Mouse (Mus musculus) urinary bladder, postnatal 0 days (tissue): Measurements from ENCODE around the gene Phc1. TPM values are rescaled to one million over a fixed set of nuclear protein-coding genes. Genes with fewer than 3 reads are reported as not detected.

Experiments
- polyA plus RNA-seq: library from polyadenylated mRNA; unstranded; fragments of >200 nt; fragmentation: Nextera tagmentation; extraction: Ambion mirVana; gene quantifications from 2 replicates; pipeline ENCODE4 v1.2.1, GENCODE M21; 2015

The Phc1 gene
- 4.8 and 5.7 TPM in 2 replicates for polyA plus RNA-seq

GRCm38 (mm10) chr6:122340349-122341000, at the start of gene Phc1:
Phc1 (minus strand) TSS chr6:122340561.

DNA sequence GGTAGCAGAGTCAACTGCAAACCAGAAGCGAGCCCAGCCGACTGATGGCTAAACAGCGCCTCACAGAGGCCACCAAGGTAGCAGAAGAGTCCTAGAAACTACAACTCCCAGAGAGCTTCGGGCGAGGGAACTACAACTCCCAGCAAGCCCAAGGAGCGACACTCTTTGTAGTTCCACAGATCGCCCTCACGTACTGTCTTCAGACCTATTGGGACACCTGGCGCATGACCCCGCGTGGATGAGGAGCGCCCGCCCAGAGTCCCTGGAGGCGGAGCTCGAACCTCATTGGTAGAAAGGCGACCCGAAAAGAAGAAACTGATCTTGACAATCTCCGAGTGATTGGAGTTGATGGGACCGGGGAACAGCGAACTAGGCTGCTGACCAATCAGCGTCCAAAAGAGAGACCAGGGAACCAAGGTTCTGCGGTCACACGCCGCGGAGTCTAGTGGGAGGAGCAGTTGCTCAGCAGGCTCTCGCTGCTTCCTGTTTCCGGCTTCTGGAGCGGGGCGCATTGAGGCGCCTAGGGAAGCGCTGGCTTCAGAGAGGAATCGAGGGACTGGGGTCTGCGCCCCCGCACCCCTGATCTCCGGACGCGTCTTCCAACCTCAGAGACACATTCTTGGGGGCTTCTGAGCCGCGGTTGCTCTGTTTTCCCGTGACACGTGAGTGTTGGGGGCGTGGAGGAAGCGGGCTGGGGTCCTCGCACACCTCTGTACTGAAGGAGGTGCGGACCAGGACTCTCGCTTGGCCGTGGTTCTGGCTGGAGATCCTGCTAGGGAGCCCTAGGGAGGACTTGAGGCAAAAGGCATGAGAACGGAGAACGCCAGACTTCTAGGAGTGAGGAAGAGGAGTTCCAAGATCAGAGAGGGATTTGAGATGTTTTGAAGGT, 31.6 kb downstream of the Phc1 start, which contains the start of gene M6pr:
Gene M6pr (plus strand): TSS at position 216 of the 889 bp plus-strand sequence.

DNA sequence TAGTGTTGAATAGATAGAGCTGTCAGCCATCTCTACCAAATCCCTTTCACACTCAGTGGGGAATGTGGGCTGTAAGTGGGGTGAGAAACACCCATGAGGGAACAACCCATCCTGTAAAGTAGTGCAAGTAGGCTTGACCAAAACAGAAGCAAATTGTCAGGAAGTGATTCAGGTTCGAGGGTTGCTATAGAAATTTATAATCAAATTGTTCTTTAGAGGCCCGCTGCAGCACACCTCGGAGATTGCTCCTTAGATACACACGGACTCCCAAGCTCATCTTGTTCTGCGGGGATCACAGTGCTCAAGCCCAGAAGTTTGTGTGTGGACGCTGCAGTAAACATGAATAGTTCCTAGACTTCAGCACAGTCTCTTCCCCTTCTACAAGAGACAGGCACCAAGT, 57.6 kb downstream of the Phc1 start, which contains the start of gene Klrg1:
Gene Klrg1 (minus strand): TSS at position 101 of the 400 bp plus-strand sequence.

Other genes with a start within 250 kb of the Phc1 start
- not detected in 2 replicates for gene Klrg1, start 57.7 kb downstream of the Phc1 start, polyA plus RNA-seq
- gene M6pr, start 31.8 kb downstream of the Phc1 start, polyA plus RNA-seq = 85.6 and 86.1 TPM in 2 replicates
- 0.48 and 0.67 TPM in 2 replicates for gene Rimklb, start 158.2 kb upstream of the Phc1 start, polyA plus RNA-seq
- gene Mfap5, start 165.3 kb upstream of the Phc1 start, polyA plus RNA-seq = 291 and 362 TPM in 2 replicates
- not detected in 2 replicates for gene Aicda, start 213.2 kb upstream of the Phc1 start, polyA plus RNA-seq